Mouse (Mus musculus) liver, postnatal 0 days (tissue): Measurements from ENCODE around the gene Gm17571.

Source experiments
- CTCF ChIP-seq: sonication (generic); IDR thresholded peaks from 2 replicates; pipeline ENCODE4 v1.5.1; 2016; ENCODE audit warnings: antibody characterized with exemption, low read depth
- EP300 ChIP-seq: IDR thresholded peaks from 2 replicates; pipeline ENCODE4 v1.6.1; 2016; ENCODE audit warnings: antibody characterized with exemption, low read depth, mild to moderate bottlenecking

- TF ChIP-seq EP300 (no peak), CTCF (no peak)
Observed at GRCm38 (mm10) chr9:13433501-13434090, 13.0 kb downstream of the Gm17571 start.
